Mouse (Mus musculus) olfactory bulb, adult 2 months (tissue): ENCODE data around the gene Col8a2.

Experiments
- CTCF ChIP-seq: fragments of 200-500 bp; IDR thresholded peaks from 2 replicates; pipeline ENCODE4 v1.5.1; 2012; ENCODE audit warnings: low read depth, mild to moderate bottlenecking, low read length, moderate library complexity; ENCODE audit not compliant: insufficient read depth
- POLR2A ChIP-seq: fragments of 200-500 bp; IDR thresholded peaks from 2 replicates; pipeline ENCODE4 v1.6.1; 2012; ENCODE audit warnings: mild to moderate bottlenecking, low read depth, low read length, moderate library complexity; ENCODE audit not compliant: insufficient read depth

DNA sequence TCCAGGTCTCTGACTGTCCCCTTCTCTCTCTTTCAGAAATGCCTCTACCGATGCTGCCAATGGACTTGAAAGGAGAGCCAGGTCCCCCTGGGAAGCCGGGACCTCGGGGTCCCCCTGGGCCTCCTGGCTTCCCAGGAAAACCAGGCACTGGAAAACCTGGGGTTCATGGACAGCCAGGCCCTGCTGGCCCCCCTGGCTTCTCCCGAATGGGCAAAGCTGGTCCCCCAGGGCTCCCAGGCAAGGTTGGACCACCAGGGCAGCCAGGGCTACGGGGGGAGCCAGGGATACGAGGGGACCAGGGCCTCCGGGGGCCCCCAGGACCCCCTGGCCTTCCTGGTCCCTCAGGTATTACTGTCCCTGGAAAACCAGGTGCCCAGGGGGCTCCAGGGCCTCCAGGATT, 23.8 kb downstream of the Col8a2 start:
- TF ChIP-seq CTCF (no peak), POLR2A (no peak)
